Mouse (Mus musculus) thymus, postnatal 36 days (tissue): ENCODE data around the gene Samd4b.
A peak's percentile ranks its signal among the peaks of the same experiment; 100 is the strongest.
"Not testable (repeated sequence)": the region's sequence is repeated elsewhere in the genome, so short reads cannot be mapped to it uniquely, and the experiment has no call there.

ENCODE experiments used
- DNase-seq, 2 experiments: peaks; one replicate each; pipeline ENCODE4 v3.0.0; 2022; ENCODE audit warnings: mixed read lengths in 2 of 2

Gene Samd4b

DNA sequence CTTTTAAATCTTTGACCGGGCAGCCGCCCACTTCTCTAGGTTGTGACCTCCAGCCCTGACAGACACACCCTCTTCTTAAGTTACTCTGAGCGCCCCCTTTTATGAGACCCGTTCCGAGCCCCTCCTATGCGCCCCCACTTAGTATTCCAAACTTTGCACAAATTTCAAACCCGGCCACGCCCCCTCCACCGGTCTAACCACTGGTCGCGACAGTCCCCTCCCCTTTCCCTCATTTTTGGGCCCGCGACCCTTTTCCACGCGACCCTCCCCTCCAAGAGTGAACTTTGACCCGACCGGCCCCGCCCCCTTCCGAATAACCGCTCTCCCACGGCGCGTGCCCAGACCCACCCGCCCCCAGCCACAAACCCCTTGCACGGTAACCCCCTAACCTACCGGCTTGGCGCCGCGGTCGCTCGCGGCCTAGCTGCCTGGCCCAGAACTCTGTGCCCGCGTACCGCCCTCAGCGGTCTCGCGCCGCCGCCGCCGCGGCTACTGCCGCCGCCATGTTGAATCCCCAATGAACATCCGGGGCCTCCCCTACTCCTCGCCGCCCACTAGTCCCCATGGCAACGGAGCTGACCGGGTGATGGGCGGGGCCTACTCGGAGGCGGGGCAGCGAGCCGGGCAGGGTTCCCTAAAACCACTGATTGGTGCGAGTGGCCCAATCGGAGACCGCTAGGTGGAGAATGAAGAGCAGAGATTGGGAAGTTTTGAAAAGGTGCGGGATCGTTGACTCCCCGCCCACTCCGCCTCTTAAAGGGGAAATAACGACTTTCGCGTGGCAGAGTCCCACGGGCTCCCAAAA is at the start of gene Samd4b, which contains the start of gene Pak4:
Gene Samd4b (minus strand): TSS at position 503 of the 805 bp plus-strand sequence.
Gene Pak4 (minus strand): TSS at position 544 of the 805 bp plus-strand sequence.
- DNase-seq = peak; percentile 100

DNA sequence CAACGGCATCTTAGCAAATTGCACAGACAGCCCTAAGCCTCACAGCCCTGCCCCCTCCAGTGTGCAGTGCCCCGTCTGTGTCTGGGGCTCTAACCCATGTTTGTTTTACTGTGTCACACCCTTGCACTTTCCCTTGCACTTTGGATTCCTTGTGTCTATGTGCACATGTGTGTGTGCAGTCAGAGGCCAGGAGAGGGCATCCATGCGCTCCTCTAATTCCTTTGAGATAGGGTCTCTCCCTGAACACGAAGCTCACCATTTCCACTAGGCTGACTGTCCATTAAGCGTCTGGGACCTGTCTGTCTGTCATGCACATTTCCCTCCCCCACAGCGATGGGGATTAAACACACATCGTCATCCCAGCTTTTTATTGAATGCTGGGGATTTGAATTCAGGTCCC is 49.1 kb upstream of the Samd4b start:
- DNase-seq = peak; percentile 17 to 23

DNA sequence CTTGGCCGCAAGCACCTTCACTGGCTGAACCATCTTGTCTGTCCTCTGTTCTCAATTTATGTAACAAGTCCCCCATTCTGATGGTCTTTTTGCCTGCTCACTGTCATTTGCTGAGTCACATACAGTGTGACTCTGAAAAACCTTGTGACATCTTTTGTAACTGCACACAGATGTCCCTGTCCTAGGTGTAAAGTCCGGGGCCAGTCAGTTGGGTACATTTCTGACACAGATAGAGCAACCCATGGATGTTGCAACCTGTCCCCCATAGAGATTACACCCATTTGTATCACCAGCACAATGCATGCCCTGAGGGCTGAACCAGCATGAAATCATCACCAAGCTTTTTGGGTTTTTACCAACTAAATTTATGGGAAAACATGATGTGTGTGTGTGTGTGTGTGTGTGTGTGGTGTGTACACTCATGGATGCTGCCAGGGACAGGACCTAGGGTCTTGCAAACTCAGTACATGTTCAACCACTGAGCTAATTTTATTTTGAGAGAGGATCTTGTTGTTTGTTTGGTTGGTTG is 48.1 kb upstream of the Samd4b start:
- DNase-seq = no peak

DNA sequence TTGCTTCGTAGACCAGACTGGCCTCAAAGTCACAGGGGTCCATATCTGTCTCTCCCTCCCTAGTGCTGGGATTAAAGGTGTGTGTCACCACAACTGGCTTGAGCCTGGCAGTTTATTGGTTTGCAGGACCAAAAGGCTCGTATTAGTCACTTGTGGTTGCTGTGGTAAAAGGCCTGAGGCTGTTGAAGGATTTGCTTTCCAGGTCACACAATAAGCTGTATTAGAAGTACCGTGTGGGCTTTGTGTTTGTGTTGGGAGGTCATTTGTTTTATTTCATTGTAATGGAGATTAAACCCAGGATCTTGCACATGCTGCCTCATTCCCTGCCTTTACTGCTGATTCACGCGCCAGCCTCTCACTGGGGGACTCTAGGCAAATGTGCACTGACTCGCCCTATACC is 47.4 kb upstream of the Samd4b start:
- no peak for DNase-seq

DNA sequence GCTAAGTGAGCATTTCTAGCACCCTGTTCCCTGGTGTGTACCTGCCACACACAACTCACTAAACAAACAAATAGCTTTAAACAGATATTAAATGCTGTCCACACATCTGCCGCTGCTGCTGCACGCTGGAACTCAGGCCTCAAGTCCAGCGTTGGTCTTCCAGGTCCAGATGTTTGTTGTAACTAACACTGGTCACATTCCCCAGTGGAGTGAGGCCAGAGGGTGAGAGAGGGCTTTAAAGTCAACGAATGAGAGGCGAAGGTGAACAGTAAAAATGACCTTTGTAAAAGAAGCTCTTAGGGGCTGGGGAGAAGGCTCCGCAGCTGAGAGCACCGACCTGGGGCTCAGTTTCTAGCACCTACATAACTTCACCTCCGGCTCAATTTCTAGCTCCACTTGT is 43.6 kb upstream of the Samd4b start:
- no peak for DNase-seq

DNA sequence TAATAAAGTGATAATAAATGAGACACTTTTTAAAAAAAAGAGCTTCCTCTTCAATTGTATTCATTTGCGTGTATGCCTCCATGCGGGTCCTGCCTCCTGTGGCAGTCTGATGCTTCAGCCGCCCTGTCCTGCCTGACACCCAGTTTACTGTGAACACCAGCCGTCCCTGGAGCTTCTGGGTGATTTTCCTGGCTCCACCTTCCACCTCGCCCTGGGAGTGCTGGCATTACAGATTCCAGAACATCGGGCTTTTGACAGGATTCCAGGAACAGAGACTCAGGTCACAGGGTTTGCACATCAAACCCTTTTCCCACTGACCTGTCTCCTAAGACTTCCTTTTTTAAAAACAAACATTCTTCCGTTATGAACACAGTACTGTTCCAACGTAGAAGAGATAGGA is 39.6 kb upstream of the Samd4b start:
- DNase-seq = no peak

DNA sequence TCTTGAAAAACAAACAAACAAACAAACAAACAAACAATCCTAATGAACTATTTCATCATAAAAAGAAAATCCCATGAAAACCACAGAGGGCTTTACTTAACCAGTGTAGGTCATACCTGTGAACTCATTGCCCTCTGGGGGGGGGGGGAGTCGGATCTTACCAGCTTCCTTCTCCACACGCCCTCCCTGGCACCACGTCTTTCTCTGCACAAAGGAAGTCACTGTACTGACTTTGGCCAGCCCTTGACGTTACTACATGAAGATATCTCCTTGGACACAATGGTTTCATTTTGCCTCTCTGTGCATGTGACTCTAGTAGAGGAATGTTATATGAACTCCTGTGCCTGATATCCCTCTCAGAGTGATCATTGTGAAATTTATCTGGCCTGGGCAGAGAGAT is 36.2 kb upstream of the Samd4b start:
- DNase-seq = no peak

DNA sequence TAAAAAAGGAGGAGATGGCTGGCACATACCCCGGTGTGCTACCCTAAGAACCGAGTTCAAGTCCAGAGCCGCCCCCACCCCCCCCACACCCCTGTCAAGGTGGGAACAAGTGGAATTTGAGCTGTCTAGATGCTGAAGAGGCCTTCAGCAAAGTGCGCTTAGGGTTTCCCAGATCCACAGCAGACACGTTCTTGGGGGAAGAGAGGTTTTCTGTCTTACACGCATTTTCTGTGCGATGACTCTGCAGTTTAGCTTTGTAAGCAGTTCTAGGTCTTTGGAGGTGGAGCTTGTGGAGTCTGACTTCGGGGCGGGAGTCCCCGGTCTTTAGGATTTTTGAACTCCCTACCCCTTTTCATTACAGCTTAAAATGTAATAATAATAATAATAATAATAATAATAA is 33.1 kb upstream of the Samd4b start, which contains the start of gene Acp7:
Gene Acp7 (minus strand): TSS at position 260 of the 400 bp plus-strand sequence.
- no peak for DNase-seq

DNA sequence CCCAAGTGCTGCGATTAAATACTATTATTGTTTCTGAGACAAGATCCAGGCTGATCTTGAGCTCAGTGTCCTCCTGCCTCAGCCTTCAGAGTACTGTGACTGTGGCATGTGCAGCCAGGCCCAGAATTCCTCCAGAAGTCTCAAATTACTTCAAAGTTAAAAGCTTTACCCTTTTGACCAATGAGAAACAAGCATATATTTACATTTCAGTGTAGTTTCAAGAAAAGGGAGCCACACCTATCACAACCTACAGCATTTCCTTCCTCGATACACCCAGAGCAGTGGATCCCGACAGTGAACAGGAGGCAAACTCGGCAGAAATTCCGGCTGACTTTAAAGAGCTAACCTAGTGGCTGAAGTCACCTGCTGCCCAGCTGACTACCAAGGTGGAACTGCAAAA is 26.8 kb upstream of the Samd4b start:
- no peak for DNase-seq

DNA sequence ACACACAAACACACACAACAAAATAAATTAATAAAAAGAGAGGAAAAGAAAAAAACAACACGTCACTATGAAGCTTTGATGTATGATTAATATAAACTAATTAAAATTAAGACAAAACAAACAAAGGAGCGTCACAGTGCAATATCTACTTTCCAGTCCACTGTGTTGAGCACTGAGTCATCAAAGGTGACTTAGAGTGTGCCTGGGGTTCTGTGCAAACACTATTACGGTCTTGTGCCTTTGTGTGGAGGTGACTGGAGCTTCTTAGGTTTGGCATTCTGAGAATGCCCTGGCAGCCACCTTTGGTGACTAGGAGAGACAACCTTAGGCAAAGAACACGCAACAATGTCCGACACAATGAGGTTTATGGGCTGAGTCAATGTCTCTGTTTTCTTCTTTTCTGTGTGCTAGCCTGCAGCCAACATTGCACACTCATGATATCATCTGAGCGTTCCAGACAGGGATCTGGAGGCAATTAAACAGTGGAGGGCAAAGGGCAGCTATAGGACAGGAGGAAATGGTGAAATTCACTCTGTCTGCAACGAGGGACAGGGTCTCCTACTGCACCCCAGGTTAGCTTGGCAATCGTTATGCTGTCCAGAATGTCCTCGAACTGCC is 21.3 kb upstream of the Samd4b start:
- no peak for DNase-seq

DNA sequence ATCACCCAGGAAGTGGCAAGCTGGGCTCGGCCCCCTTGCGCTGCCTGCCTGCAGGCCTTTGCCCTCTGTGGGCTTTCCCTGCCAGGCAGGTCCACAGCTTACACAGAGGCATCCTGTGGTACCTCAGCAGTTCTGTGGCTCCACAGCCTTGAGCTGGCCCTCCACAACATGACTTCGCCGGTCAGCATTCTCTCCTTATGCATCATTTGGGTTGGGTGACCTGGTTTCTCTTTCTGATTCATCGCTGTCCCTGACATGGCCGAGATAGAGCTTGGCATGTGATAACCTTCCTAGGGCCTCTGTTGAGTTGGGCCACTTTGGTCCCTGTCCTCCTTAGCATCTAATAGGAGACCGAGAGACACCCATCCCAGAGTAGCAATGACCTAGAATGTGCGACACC is 8.0 kb upstream of the Samd4b start:
- no peak for DNase-seq

DNA sequence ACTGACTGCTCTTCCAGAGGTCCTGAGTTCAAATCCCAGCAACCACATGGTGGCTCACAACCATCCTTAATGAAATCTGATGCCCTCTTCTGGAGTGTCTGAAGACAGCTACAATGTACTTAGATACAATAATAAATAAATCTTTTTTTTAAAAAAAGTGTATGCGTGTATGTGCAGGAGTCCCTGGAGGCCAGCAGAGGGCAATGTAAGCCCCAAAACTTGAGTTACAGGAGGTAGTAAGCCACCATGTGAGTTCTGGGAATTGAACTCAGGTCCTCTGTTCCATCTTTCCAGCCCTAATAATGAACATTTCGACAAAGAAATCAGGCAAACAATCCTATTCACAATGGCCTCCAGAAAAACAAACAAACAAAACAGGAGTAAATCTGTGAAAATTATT is 5.8 kb upstream of the Samd4b start:
- DNase-seq = not testable (repeated sequence)

DNA sequence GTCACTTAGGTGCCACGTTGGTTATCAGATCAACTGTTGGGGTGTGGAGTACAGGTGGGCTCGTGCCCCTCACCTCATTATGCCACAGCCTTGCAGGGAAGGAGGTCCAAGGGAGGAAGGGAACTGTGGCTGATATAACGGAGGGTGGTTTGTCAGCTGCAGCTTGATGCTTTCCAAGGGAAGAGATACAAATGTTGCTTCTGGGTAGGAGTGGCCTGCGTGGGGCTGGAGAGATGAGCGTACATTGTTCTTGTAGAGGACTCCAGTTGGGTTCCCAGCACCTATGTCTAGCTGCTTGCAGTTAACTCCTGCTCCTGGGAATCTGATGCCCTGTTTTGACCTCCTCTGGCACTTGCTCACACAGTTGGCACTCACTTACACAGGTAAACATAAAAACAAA is 5.2 kb upstream of the Samd4b start:
- no peak for DNase-seq

DNA sequence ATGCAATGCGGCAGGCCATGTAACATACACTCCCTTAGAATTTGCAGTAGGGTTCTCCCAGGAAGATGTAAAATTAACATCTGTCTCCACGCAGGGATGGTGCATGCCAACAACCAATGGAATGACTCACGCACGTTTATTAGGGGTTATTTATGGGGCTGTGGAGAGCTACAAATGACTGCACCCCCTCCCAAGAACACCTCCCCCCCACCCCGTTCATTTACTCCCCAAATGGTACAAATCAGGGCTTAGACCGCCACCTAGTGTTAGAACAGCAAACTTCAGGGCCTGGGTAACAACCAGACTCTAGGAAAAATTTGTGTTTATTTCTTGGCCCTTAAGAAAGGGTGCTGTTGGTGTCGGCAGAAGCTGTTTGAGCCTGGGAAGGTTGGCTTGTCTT is 3.7 kb upstream of the Samd4b start:
- peak; percentile 45 to 51 for DNase-seq

DNA sequence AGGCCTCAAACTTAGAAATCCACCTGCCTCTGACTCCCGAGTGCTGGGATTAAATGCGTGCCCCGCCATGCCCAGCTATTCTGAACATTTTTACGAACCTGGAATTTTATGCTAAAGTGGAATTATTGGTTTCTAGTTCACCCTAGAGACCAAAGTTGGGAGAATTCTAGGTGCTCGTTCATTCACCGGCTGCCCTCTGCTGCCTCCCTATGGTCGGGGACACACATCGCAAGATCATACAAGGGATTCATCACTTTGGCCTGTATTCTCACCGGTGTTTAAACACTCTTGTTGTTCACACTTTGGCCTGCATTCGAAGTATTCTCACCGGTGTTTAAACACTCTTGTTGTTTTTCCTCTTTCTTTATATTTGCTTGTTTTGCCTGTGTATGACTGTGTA is 3.1 kb upstream of the Samd4b start:
- DNase-seq = peak; percentile 73 to 79

DNA sequence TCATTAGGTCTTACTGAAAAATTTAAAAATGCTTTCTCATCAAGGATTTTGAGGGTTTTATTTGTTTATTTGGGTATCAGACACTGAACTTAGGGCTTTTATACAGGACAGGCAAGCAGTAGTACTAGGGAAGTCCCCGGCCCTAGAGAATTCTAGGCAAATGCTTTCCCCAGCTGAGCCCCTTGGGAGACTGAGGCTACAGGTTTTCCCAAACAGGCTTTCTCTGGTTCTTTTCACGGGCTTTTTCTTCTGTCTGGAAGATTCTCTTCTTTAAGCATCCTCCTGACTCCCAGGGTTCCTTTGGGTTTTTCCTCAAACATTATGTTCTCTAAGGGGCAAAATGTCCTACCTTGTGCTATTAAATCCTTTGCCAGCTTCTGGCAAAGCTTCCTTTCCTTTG is 1.0 kb upstream of the Samd4b start:
- no peak for DNase-seq

DNA sequence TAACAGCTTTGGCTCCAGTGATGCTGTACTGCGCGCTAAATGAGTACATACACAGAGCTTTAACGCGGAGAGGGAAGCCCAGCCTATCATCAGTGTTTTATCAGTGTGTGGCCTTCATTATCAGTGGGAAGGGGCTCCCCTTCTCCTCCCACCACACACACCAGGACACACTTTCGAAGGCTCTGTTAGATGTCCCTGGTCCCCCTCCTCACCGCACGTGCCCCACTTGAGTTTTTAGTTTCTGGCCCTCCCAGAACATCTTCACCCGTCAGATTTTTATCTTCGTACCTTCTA is 720 bp downstream of the Samd4b start:
- DNase-seq = no peak

DNA sequence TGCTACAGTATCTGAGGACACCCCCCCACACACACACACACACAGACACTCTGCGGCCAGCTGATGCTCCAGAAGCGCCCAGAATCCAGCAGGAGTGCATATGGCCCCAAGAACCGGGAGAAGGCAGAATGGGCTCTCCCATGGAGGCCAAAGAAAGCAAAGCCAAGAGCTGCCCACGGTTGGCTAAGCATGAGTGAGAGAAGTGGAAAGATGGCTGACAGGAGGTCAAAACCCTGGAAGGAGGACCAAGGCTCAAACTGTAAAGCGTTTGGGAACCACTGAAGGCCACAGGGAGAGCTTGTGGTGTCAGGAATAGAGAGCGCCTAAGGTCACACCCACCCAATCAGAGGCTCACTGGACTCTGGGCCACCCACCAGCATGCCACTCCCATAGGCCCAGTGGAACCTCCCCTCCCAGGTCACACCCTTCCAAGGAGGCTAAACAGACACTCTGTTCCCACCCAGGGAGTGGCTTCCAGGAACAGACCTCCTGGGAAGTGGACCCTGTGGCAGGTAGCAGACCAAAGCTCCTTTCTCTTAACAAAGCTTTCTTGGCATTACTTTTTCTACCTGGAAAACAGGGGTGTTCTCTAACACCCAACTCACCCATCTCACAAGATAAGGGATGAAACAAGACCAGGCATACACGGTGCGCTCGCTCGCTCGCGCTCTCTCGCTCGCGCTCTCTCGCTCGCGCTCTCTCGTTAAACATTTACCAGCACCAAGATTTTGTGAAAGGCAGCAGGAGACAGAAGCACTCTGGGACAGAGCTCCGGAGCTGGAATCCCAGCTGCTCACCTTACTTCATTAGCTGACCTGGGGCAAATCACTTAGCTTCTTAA is 1.3 kb downstream of the Samd4b start:
- no peak for DNase-seq

DNA sequence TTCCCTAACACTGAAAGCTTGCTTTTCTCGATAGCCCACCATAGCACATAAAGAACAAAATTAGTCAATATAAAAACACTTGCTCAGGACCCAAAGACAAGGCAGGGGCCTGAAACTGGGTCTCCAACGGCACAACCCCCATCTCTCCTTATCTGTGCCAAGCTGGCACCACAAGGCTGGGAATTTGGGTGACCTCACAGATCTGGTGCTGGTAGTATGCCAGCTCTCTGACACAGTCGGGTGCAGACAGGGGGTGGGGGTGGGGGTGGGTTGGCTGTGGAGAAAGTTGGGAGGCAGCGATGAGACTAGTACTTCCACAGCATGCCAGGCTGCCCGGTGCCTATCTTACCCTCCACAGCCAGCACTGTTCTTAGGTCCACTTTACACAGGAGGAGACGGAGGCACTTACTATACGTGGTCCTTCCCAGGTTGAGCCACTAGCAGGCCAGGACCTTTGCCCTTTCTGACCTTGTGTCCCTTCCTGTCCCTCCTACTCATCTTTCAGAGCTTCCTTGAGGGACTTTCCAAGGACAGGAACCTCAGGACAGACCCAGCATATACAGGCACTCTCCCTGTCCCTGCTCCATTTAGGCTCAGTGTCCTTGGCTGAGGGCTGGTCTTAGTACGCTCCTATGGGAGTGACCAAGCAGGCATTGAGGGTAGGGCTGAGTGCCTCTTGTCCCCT is 2.1 kb downstream of the Samd4b start:
- DNase-seq = no peak

DNA sequence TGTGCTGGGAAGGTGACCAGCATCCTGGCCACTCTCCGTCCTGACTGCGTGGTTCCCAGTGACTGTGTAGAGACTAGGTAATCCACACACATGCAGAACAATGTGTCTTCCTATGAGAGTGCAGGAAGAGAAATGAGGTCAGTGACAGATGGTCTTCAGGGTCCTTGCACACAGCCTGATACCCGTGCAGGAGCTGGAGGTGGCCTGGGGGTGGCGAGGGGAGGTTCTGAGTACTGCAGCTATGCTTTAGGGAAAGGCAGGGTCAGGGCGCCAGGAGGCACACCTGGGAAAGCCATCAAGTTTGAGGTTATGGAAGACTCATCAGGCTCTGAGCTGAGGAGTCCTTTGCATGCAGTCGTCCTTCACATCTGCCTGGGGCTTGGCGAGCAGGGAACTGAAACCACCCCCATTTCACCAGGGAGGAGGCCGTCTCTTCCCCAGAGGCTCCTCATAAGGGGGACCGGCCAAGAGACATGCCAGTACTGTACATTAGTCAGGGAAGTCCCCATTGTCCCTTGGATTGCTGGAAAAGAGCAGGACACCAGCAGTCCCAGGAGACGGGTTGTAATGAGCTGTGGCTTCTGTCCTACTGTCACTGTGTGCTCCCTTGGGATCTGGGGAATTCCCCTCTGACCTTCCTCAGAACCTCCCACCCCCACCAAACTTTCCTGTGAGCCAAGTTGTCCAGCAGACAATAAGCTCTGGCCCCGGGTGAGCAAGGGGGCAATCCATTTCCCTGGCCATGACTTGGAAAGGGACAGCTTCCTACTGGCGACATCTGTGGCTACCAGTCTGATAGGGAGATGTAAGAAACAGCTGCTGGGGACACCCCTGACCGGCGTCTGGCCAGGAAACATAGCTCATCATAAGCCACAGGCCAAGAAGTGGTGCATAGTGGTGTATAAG is 4.5 kb downstream of the Samd4b start:
- DNase-seq = no peak

DNA sequence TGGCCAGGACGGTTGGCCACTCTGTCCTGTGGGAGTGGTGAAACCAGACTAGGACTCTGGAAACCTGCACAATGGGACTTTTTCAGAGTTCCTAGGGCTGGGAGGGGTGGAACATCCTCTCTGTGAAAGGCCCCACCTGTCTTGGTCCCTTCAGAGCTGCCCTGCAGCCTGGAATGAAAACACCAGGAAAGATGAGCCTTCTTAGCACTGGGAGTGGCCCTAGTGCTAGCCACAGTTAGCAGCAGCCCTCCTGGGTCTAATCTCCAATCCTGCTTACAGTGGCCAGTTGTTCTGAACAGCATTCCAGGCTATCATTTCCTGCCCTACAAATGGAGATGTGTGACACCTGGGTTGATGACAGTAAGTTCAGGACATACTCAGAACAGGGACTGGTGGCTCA is 6.1 kb downstream of the Samd4b start:
- no peak for DNase-seq

DNA sequence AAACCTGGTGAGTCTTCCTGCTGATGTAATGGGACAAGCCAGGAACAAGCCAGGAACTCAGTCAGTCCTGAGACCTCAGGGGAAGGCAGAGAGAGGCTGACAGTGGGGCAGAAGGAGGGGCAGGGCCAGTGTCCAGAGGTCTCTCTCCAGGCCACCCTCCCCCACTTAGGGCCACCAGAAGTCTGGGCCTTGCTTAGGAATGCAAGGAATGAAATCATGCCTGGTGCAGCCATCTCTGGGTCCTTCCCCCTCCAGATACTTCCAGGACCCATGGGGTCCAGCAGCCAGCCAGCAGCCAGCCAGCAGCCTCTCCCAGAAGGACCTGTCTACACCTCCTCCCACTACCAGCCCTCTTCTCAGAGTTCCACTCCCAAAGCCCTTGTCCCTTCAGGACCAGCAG is 10.3 kb downstream of the Samd4b start:
- no peak for DNase-seq
